Mouse (Mus musculus): ENCODE data around the gene Taar7f. TPM values are rescaled to one million over a fixed set of nuclear protein-coding genes. Genes with fewer than 3 reads are reported as not detected.
"Not testable (repeated sequence)": the region's sequence is repeated elsewhere in the genome, so short reads cannot be mapped to it uniquely, and the experiment has no call there.

Taar7f gene
- total and polyA plus RNA-seq, 3 experiments = not detected

- Histone ChIP-seq H3K36me3 (replicated peaks in 1 of 2; ENCODE audit: control insufficient read depth in 1 of 2, insufficient read depth in 1 of 2, low read length in 1 of 2) (no peaks in the 10 kb centered on the region), H3K9me3 (replicated peaks; ENCODE audit: low read length) (no peaks in the 10 kb centered on the region), H3K9ac (ENCODE audit: insufficient read depth, low read depth) (no peak overlapping the region), H3K79me2 (replicated peaks; ENCODE audit: control insufficient read depth, extremely low read depth, insufficient read depth, poor library complexity, severe bottlenecking) (no peaks in the 10 kb centered on the region), H3K27me3 (replicated peaks) (no peaks in the 10 kb centered on the region), H3K27ac (ENCODE audit: insufficient read depth, low read depth) (no peak overlapping the region), H3K4me1 (ENCODE audit: control insufficient read depth in 1 of 2, insufficient read depth in 2 of 2) (no peaks in the 10 kb centered on the region), H3K4me3 (replicated peaks in 1 of 3; ENCODE audit: low read depth in 2 of 3, low read length in 2 of 3, poor library complexity in 1 of 3) (no peak overlapping the region), H3K4me2 (ENCODE audit: insufficient read depth, low read depth, poor library complexity, severe bottlenecking) (no peak overlapping the region)
- no peak for DNase-seq (ENCODE audit: extremely low read depth)
- in situ Hi-C loops (cut with MboI; ENCODE audit: low pct_ligation_motif_present, low pct_unique_long_range_greater_than_20kb, low sequenced_read_pairs) (no loop called here), dilution Hi-C loops (cut with MboI; ENCODE audit: extremely low pct_ligation_motif_present, extremely low pct_unique_long_range_greater_than_20kb, low sequenced_read_pairs) (no loop called here)
- TF ChIP-seq NELFE (IDR thresholded peaks at IDR 0.05; ENCODE audit: low read depth, low read length) (no peak), RCOR1 (conservative IDR thresholded peaks at IDR 0.05; ENCODE audit: low read depth, low read length) (no peak), CHD1 (IDR thresholded peaks at IDR 0.05; ENCODE audit: low read depth, low read length) (no peak), PAX5 (IDR thresholded peaks at IDR 0.05; ENCODE audit: low read length) (no peak), CTCF (conservative IDR thresholded peaks at IDR 0.05 in 1 of 2, IDR thresholded peaks at IDR 0.05 in 1 of 2; ENCODE audit: low read depth in 2 of 2, low read length in 2 of 2) (no peak), MAZ (IDR thresholded peaks at IDR 0.05; ENCODE audit: low read depth, low read length) (no peak), RAD21 (IDR thresholded peaks at IDR 0.05; ENCODE audit: low read depth, low read length) (no peak), E2F4 (IDR thresholded peaks at IDR 0.05; ENCODE audit: insufficient replicate concordance, low read depth, low read length) (no peak), MYC (IDR thresholded peaks at IDR 0.05; ENCODE audit: low read depth, low read length) (no peak), GABPA (IDR thresholded peaks at IDR 0.05; ENCODE audit: insufficient replicate concordance, low read depth, low read length) (no peak), MAFK (IDR thresholded peaks at IDR 0.05; ENCODE audit: insufficient replicate concordance, low read length) (no peak), ZC3H11A (IDR thresholded peaks at IDR 0.05; ENCODE audit: low read depth, low read length) (no peak), SMC3 (IDR thresholded peaks at IDR 0.05; ENCODE audit: low read depth, low read length) (no peak), HCFC1 (IDR thresholded peaks at IDR 0.05; ENCODE audit: low read depth, low read length) (no peak), JUN (IDR thresholded peaks at IDR 0.05; ENCODE audit: insufficient read depth, low read depth, low read length) (no peak), CHD2 (IDR thresholded peaks at IDR 0.05; ENCODE audit: low read length) (no peak)
Measured at GRCm38 (mm10) chr10:24087168-24087567, 37.9 kb downstream of the Taar7f start.

- in situ Hi-C loops (cut with MboI; ENCODE audit: low pct_ligation_motif_present, low pct_unique_long_range_greater_than_20kb, low sequenced_read_pairs) = no loop called here
- dilution Hi-C loops (cut with MboI; ENCODE audit: extremely low pct_ligation_motif_present, extremely low pct_unique_long_range_greater_than_20kb, low sequenced_read_pairs) = no loop called here
Measured at GRCm38 (mm10) chr10:24092194-24092593, 42.9 kb downstream of the Taar7f start, which contains the start of gene Taar8b. Taar8b (minus strand) TSS chr10:24092294.

GRCm38 (mm10) chr10:24097010-24097409, 47.7 kb downstream of the Taar7f start:
- DNase-seq (ENCODE audit: extremely low read depth); H3K4me1 ChIP-seq (ENCODE audit: control insufficient read depth in 1 of 2, insufficient read depth in 2 of 2); H3K27me3 ChIP-seq (replicated peaks); dilution Hi-C loops (cut with MboI; ENCODE audit: extremely low pct_ligation_motif_present, extremely low pct_unique_long_range_greater_than_20kb, low sequenced_read_pairs); H3K79me2 ChIP-seq (replicated peaks; ENCODE audit: control insufficient read depth, extremely low read depth, insufficient read depth, poor library complexity, severe bottlenecking); H3K4me3 ChIP-seq (replicated peaks in 1 of 3; ENCODE audit: low read depth in 2 of 3, low read length in 2 of 3, poor library complexity in 1 of 3); H3K9ac ChIP-seq (ENCODE audit: insufficient read depth, low read depth); H3K4me2 ChIP-seq (ENCODE audit: insufficient read depth, low read depth, poor library complexity, severe bottlenecking); H3K9me3 ChIP-seq (replicated peaks; ENCODE audit: low read length); H3K36me3 ChIP-seq (replicated peaks in 1 of 2; ENCODE audit: control insufficient read depth in 1 of 2, insufficient read depth in 1 of 2, low read length in 1 of 2); H3K27ac ChIP-seq (ENCODE audit: insufficient read depth, low read depth); in situ Hi-C loops (cut with MboI; ENCODE audit: low pct_ligation_motif_present, low pct_unique_long_range_greater_than_20kb, low sequenced_read_pairs): not testable (repeated sequence)

More at GRCm38 (mm10) chr10:24092194-24092593, 42.9 kb downstream of the Taar7f start, which contains the start of gene Taar8b:
- no peak for TF ChIP-seq MAFK (IDR thresholded peaks at IDR 0.05; ENCODE audit: insufficient replicate concordance, low read length)
- TF ChIP-seq MXI1 (IDR thresholded peaks at IDR 0.05; ENCODE audit: low read depth, low read length) = no peak
- no peak for TF ChIP-seq NELFE (IDR thresholded peaks at IDR 0.05; ENCODE audit: low read depth, low read length)
- TF ChIP-seq RCOR1 (conservative IDR thresholded peaks at IDR 0.05; ENCODE audit: low read depth, low read length) = no peak
- no peak for TF ChIP-seq PAX5 (IDR thresholded peaks at IDR 0.05; ENCODE audit: low read length)
- no peak for TF ChIP-seq CHD2 (IDR thresholded peaks at IDR 0.05; ENCODE audit: low read length)
- TF ChIP-seq ETS1 (conservative IDR thresholded peaks at IDR 0.05; ENCODE audit: low read depth, low read length) = no peak
- TF ChIP-seq POLR2A (IDR thresholded peaks at IDR 0.05; ENCODE audit: low read depth, low read length) = no peak
- TF ChIP-seq JUN (IDR thresholded peaks at IDR 0.05; ENCODE audit: insufficient read depth, low read depth, low read length) = no peak
- TF ChIP-seq JUND (conservative IDR thresholded peaks at IDR 0.05; ENCODE audit: low read depth, low read length) = no peak
- TF ChIP-seq USF2 (conservative IDR thresholded peaks at IDR 0.05; ENCODE audit: low read depth, low read length) = no peak
- TF ChIP-seq IRF4 (IDR thresholded peaks at IDR 0.05; ENCODE audit: low read depth, low read length) = no peak
- no peak for TF ChIP-seq GABPA (IDR thresholded peaks at IDR 0.05; ENCODE audit: insufficient replicate concordance, low read depth, low read length)
- no peak for TF ChIP-seq MYC (IDR thresholded peaks at IDR 0.05; ENCODE audit: low read depth, low read length)
- H3K4me1 ChIP-seq (ENCODE audit: control insufficient read depth in 1 of 2, insufficient read depth in 2 of 2) = no peaks in the 10 kb centered on the region
- no peaks in the 10 kb centered on the region for H3K27me3 ChIP-seq (replicated peaks)
- no peak within 1 kb of the TSS for H3K9ac ChIP-seq (ENCODE audit: insufficient read depth, low read depth)
- no peak within 1 kb of the TSS for H3K4me2 ChIP-seq (ENCODE audit: insufficient read depth, low read depth, poor library complexity, severe bottlenecking)
- H3K9me3 ChIP-seq (replicated peaks; ENCODE audit: low read length) = no peaks in the 10 kb centered on the region
- no peak for DNase-seq (ENCODE audit: extremely low read depth)
- no peak within 1 kb of the TSS for H3K4me3 ChIP-seq (replicated peaks in 1 of 3; ENCODE audit: low read depth in 2 of 3, low read length in 2 of 3, poor library complexity in 1 of 3)
- H3K27ac ChIP-seq (ENCODE audit: insufficient read depth, low read depth) = no peak within 1 kb of the TSS
- H3K79me2 ChIP-seq (replicated peaks; ENCODE audit: control insufficient read depth, extremely low read depth, insufficient read depth, poor library complexity, severe bottlenecking) = no peaks in the 10 kb centered on the region
- no peaks in the 10 kb centered on the region for H3K36me3 ChIP-seq (replicated peaks in 1 of 2; ENCODE audit: control insufficient read depth in 1 of 2, insufficient read depth in 1 of 2, low read length in 1 of 2)
